Mouse (Mus musculus): ENCODE data around the gene Fuca1. TPM values are rescaled to one million over a fixed set of nuclear protein-coding genes. Genes with fewer than 3 reads are reported as not detected.

Fuca1 gene
- polyA plus RNA-seq (2012; rRNA removed): 44.9 and 46.3 TPM in 2 replicates

GRCm38 (mm10) chr4:135920304-135921241, at the start of gene Fuca1:
TSS of gene Fuca1 (plus strand) at chr4:135920735.

GRCm38 (mm10) chr4:135873526-135874202, 46.9 kb upstream of the Fuca1 start, which contains the start of gene Pnrc2:
TSS of gene Pnrc2 (minus strand) at chr4:135873850.

DNA sequence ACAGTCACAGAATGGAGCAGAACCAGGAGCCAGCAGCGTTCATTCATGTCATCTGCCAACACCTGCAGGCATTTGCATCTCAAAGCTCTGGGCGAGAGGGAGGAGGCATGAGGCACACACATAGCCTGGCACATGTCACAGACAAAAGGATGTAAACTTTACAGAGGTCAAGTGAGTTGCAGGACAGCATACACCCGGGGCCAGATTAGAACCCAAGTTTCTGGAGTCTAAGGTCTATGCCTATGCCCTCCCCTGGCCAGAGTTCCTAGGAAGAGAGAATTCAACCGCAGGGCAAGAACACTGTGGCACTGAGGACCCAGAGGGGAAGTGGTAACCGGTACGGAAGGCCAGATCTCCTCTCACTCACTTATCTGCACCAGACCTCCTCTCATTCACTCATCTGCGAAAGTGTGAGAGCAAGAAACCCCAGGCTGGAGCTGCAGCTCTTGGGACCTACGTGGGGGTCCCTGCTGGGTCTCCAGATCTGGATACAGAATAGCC, 25.4 kb upstream of the Fuca1 start, which contains the start of gene Cnr2:
Cnr2 (plus strand) TSS at position 324 of the 501 bp plus-strand sequence.

DNA sequence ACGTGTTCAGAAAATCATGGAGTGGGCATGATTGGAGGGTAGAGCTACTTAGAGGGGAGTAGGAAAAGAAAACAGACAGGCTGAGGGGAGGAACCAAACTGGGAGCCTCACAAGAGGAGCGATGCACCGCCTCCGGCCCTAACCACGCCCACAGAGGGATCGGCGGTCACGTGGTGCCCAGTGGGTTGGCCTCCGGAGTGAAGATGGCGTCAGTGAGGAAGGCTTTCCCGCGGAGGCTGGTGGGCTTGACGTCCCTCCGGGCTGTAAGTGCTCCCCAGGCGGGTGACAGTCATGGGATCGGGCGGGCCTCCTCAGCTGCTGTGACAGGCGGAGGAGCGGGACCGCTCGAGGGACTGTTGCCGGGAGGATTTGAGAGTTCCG, 25.7 kb downstream of the Fuca1 start, which contains the start of gene Hmgcl:
Hmgcl (plus strand) TSS at position 171 of the 381 bp plus-strand sequence.

GRCm38 (mm10) chr4:135963457-135964193, 43.1 kb downstream of the Fuca1 start, which contains the start of gene Gale:
TSS of gene Gale (plus strand) at chr4:135963727.

DNA sequence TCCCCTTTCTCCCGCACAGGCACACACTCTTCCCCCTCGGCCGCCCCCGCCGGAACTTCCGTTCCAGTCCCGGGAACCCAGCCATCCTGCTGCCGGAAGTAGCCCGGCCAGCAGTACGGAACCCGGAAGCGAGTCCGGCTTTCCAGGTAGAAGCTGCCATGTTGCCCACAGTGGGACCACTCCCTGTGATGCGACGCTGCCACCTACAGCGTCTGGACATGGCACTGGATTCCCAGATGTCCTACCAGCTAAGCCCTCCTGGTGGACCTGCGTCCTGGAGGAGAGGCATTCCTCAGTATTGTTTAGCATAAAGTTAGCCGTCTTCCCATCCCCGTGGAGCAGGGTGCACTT, 52.0 kb downstream of the Fuca1 start, which contains the start of gene Lypla2:
Lypla2 (minus strand) TSS at position 71 of the 351 bp plus-strand sequence.

DNA sequence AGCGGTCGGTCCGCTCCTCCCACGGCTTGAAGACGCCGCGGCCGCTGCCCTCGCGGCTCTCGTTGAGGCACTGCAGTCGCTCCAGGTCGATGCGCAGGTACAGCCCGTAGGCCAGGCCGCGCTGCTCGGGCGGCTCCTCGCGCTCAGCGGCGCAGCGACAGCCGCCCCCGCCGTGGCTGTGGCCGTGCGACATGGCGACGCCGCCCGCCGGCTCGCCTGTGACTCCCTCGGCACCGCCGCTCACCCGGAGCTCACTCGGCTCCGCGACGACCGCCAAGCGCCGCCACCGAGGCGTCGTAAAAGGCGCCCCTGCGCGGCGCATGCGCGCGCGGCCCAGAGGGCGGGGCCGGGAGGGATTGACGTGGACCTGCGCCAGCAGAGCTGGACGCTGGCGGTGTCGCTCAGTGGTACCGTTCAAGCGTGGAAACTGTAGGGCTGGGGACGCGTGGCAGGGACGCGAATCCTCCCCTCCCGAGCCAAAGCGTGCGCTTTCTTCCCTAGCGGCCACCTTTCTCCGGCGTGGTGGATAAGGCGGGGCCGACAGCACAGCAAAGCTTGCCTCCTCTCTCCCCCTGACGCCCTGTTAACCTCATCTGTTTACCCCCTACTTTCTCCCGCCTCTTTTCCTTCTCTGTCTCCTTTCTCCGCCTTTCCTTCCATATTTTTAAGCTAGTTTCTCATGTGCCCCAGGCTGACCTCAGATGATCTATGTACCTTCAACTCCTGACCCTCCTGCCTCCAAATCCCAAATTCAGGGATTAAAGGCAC, 66.6 kb downstream of the Fuca1 start, which contains the start of gene Pithd1:
Pithd1 (minus strand) TSS at position 322 of the 768 bp plus-strand sequence.

Other genes with a start within 250 kb of the Fuca1 start
- 0.49 and 0.53 TPM in 2 replicates for gene Ifnlr1, start 234.4 kb upstream of the Fuca1 start, polyA plus RNA-seq (2012; rRNA removed)
- gene Il22ra1, start 192.6 kb upstream of the Fuca1 start, polyA plus RNA-seq (2012; rRNA removed): 0.04 and 0.09 TPM in 2 replicates
- gene Myom3, start 161.0 kb upstream of the Fuca1 start, polyA plus RNA-seq (2012; rRNA removed): 0.51 and 2.1 TPM in 2 replicates
- 107 and 115 TPM in 2 replicates for gene Srsf10, start 65.0 kb upstream of the Fuca1 start, polyA plus RNA-seq (2012; rRNA removed)
- gene Pnrc2, start 46.9 kb upstream of the Fuca1 start, polyA plus RNA-seq (2012; rRNA removed): 62.5 and 124 TPM in 2 replicates
- gene Cnr2, start 25.3 kb upstream of the Fuca1 start, polyA plus RNA-seq (2012; rRNA removed): 0.04 and 0.08 TPM in 2 replicates
- gene Hmgcl, start 25.7 kb downstream of the Fuca1 start, polyA plus RNA-seq (2012; rRNA removed): 52.7 and 58.3 TPM in 2 replicates
- gene Gale, start 43.0 kb downstream of the Fuca1 start, polyA plus RNA-seq (2012; rRNA removed): 52.2 and 53.0 TPM in 2 replicates
- 141 and 147 TPM in 2 replicates for gene Lypla2, start 51.9 kb downstream of the Fuca1 start, polyA plus RNA-seq (2012; rRNA removed)
- 65.7 and 68.3 TPM in 2 replicates for gene Pithd1, start 66.5 kb downstream of the Fuca1 start, polyA plus RNA-seq (2012; rRNA removed)
- gene Eloa, start 101.0 kb downstream of the Fuca1 start, polyA plus RNA-seq (2012; rRNA removed): 18.9 TPM in 2 replicates
- 953 TPM in 2 replicates for gene Rpl11, start 132.7 kb downstream of the Fuca1 start, polyA plus RNA-seq (2012; rRNA removed)
- gene Id3, start 222.8 kb downstream of the Fuca1 start, polyA plus RNA-seq (2012; rRNA removed): 86.4 and 119 TPM in 2 replicates

Measured in central nervous system, embryonic 18 days (tissue).